Mouse (Mus musculus) kidney, postnatal 10 days (tissue): ENCODE measurements around the gene Spib.

Experiments
- DNase-seq: peaks from one replicate; pipeline ENCODE4 v3.0.0; 2021; ENCODE audit warnings: mixed read lengths

The Spib gene

GRCm38 (mm10) chr7:44531946-44532732 lies at the start of gene Spib:
Gene Spib, minus strand, starts transcription at chr7:44532071.
- DNase-seq: no peak

GRCm38 (mm10) chr7:44581637-44582036 lies 49.8 kb upstream of the Spib start:
- no peak for DNase-seq

- DNase-seq: no peak
Observed at GRCm38 (mm10) chr7:44576333-44576844, 44.5 kb upstream of the Spib start.

GRCm38 (mm10) chr7:44572956-44573484 lies 41.1 kb upstream of the Spib start:
- no peak for DNase-seq

GRCm38 (mm10) chr7:44572213-44572701 lies 40.4 kb upstream of the Spib start, which contains the start of gene Napsa:
Gene Napsa, plus strand, starts transcription at chr7:44572380.
- peak; percentile 67 for DNase-seq

- peak; percentile 33 for DNase-seq
Observed at GRCm38 (mm10) chr7:44571811-44572210, 39.9 kb upstream of the Spib start.

- no peak for DNase-seq
Observed at GRCm38 (mm10) chr7:44570989-44571388, 39.1 kb upstream of the Spib start.

- no peak for DNase-seq
Observed at GRCm38 (mm10) chr7:44568803-44569202, 36.9 kb upstream of the Spib start.

- DNase-seq: no peak
Observed at GRCm38 (mm10) chr7:44565414-44565813, 33.5 kb upstream of the Spib start.

- no peak for DNase-seq
Observed at GRCm38 (mm10) chr7:44564486-44564885, 32.6 kb upstream of the Spib start.

- no peak for DNase-seq
Observed at GRCm38 (mm10) chr7:44563284-44563683, 31.4 kb upstream of the Spib start.

- DNase-seq: peak; percentile 90
Observed at GRCm38 (mm10) chr7:44560435-44561400, 28.8 kb upstream of the Spib start.

- no peak for DNase-seq
Observed at GRCm38 (mm10) chr7:44557629-44558028, 25.8 kb upstream of the Spib start.

- DNase-seq: peak; percentile 99
Observed at GRCm38 (mm10) chr7:44553826-44554225, 22.0 kb upstream of the Spib start, which contains the start of gene Nr1h2. Gene Nr1h2, minus strand, starts transcription at chr7:44553951.

- peak; percentile 94 for DNase-seq
Observed at GRCm38 (mm10) chr7:44553196-44553764, 21.4 kb upstream of the Spib start.

GRCm38 (mm10) chr7:44552141-44552908 lies 20.5 kb upstream of the Spib start:
- DNase-seq: no peak

- no peak for DNase-seq
Observed at GRCm38 (mm10) chr7:44551731-44552130, 19.9 kb upstream of the Spib start.

- no peak for DNase-seq
Observed at GRCm38 (mm10) chr7:44551301-44551700, 19.4 kb upstream of the Spib start.

- no peak for DNase-seq
Observed at GRCm38 (mm10) chr7:44550409-44550678, 18.5 kb upstream of the Spib start.

- DNase-seq: no peak
Observed at GRCm38 (mm10) chr7:44549621-44550408, 17.9 kb upstream of the Spib start.

- peak; percentile 100 for DNase-seq
Observed at GRCm38 (mm10) chr7:44548497-44549087, 16.7 kb upstream of the Spib start, which contains the start of gene Pold1. Gene Pold1, minus strand, starts transcription at chr7:44548849.
